Mouse (Mus musculus) small intestine, adult 2 months (tissue): ENCODE results near the gene Atp8b4. TPM values are rescaled to one million over a fixed set of nuclear protein-coding genes. Genes with fewer than 3 reads are reported as not detected.

Experiments
- H3K27ac ChIP-seq: fragments of 200-500 bp; 2 replicates; pipeline ENCODE4 v1.5.1; 2012; ENCODE audit warnings: low read depth, low read length, control low read depth, inconsistent platforms; ENCODE audit not compliant: insufficient read depth
- H3K27me3 ChIP-seq: fragments of 200-500 bp; 2 replicates; pipeline ENCODE4 v1.6.1; 2012; ENCODE audit warnings: mild to moderate bottlenecking, moderate library complexity, low read length, inconsistent platforms; ENCODE audit not compliant: control insufficient read depth, insufficient read depth
- H3K36me3 ChIP-seq: fragments of 200-500 bp; 2 replicates; pipeline ENCODE4 v1.6.1; 2012; ENCODE audit warnings: mild to moderate bottlenecking, low read length, control low read depth, inconsistent platforms; ENCODE audit not compliant: control insufficient read depth, insufficient read depth
- H3K4me1 ChIP-seq: fragments of 200-500 bp; 2 replicates; pipeline ENCODE4 v1.6.1; 2012; ENCODE audit warnings: low read length, inconsistent platforms, mixed read lengths; ENCODE audit not compliant: control insufficient read depth, insufficient read depth, insufficient read length
- H3K4me3 ChIP-seq: fragments of 200-500 bp; 2 replicates; pipeline ENCODE4 v1.5.1; 2012; ENCODE audit warnings: low read depth, mild to moderate bottlenecking, control low read depth, inconsistent platforms, low read length, moderate library complexity
- CTCF ChIP-seq: fragments of 200-500 bp; IDR thresholded peaks from 2 replicates; pipeline ENCODE4 v1.5.1; 2012; ENCODE audit warnings: low read depth, mild to moderate bottlenecking, control low read depth, inconsistent platforms, low read length, moderate library complexity, mixed read lengths; ENCODE audit not compliant: insufficient replicate concordance, insufficient read length; ENCODE audit errors: extremely low read depth
- POLR2A ChIP-seq: fragments of 200-500 bp; IDR thresholded peaks from 2 replicates; pipeline ENCODE4 v1.6.1; 2012; ENCODE audit warnings: low read depth, mild to moderate bottlenecking, control low read depth, inconsistent platforms, low read length, moderate library complexity
- WGBS: fragments of 180-500 bp; shearing (Covaris S2); methylation state at CpG from one replicate; pipeline ENCODE4 v1.1.7; 2018; 5-methylcytosine and 5-hydroxymethylcytosine counted together
- polyA plus RNA-seq: library from polyadenylated mRNA; depleted of rRNA; stranded (reverse); fragments of >200 nt; gene quantifications from 2 replicates; pipeline ENCODE4 v1.2.3, GENCODE M21; 2012

The Atp8b4 gene
- polyA plus RNA-seq, 1 experiment, result 0.09 TPM

DNA sequence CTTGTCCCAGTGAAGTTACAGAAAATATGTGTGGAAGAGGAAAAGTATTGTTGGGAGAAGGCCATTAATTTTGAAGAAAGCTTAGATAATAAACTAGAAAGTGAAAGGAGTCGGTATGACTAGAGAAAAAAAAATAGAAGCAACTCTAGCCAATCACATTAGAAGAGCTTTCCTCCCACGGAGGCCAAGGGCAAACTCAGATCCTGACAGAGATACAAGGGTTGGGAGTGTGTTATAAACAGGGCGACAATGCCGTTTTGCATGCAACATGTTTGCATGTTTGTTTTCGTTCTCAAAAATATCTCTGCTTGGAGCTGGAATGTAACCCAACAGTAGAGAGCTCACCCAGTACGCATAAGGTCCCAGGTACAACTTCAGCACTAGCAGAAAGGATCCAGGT, 17.1 kb downstream of the Atp8b4 start:
- 49% methylated on average over 6 of the region's 6 CpGs for WGBS
- H3K4me3 ChIP-seq, result no peak overlapping the region
- no peaks in the 10 kb centered on the region for H3K27me3 ChIP-seq
- peaks cover 2% of the 10 kb centered on the region; the same call in 1 of the 2 replicates for H3K4me1 ChIP-seq
- no peak for TF ChIP-seq POLR2A
- TF ChIP-seq CTCF, result no peak
- H3K27ac ChIP-seq, result no peak overlapping the region
- no peaks in the 10 kb centered on the region for H3K36me3 ChIP-seq

- Histone ChIP-seq H3K36me3 (no peaks in the 10 kb centered on the region), H3K27ac (no peak overlapping the region), H3K27me3 (no peaks in the 10 kb centered on the region), H3K4me1 (no peaks in the 10 kb centered on the region), H3K4me3 (no peak overlapping the region)
- TF ChIP-seq CTCF, result no peak
- TF ChIP-seq POLR2A, result no peak
- WGBS, result 67% methylated on average over 7 of the region's 7 CpGs
These were observed 22.9 kb downstream of the Atp8b4 start for GRCm38 (mm10) chr2:126477556-126477955.

- no peaks in the 10 kb centered on the region for H3K27me3 ChIP-seq
- no peak overlapping the region for H3K4me3 ChIP-seq
- TF ChIP-seq CTCF, result no peak
- no peak for TF ChIP-seq POLR2A
- no peaks in the 10 kb centered on the region for H3K4me1 ChIP-seq
- 77% methylated on average over 11 of the region's 11 CpGs for WGBS
- no peak overlapping the region for H3K27ac ChIP-seq
- no peaks in the 10 kb centered on the region for H3K36me3 ChIP-seq
These were observed 24.6 kb downstream of the Atp8b4 start for GRCm38 (mm10) chr2:126475681-126476410.

- Histone ChIP-seq H3K4me1 (no peaks in the 10 kb centered on the region), H3K36me3 (no peaks in the 10 kb centered on the region), H3K27ac (no peak overlapping the region), H3K27me3 (no peaks in the 10 kb centered on the region), H3K4me3 (no peak overlapping the region)
- no peak for TF ChIP-seq CTCF
- no peak for TF ChIP-seq POLR2A
- WGBS, result 81% methylated on average over 6 of the region's 6 CpGs
These were observed 26.5 kb downstream of the Atp8b4 start for GRCm38 (mm10) chr2:126474019-126474418.

DNA sequence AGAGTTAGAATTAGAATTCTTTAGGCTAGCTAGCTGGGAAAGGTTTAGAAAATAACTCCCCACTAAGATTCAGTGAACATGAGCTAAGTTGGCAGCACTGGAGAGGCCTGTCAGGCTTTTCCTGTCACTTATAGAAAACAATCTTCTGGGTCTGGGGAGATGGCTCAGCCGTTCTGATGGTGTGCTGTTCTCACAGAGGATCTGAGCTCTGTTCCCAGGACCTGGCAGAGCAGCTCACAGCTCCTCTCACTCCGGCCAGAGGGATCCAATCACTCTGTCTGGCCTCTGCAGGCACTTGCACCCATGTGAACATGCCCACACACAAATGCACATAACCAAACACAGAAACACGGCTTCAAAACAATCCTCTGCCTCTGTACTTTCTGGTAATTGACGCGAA, 27.6 kb downstream of the Atp8b4 start:
- no peak overlapping the region for H3K27ac ChIP-seq
- WGBS, result 69% methylated on average over 5 of the region's 5 CpGs

GRCm38 (mm10) chr2:126467790-126468189, 32.7 kb downstream of the Atp8b4 start:
- TF ChIP-seq CTCF (no peak), POLR2A (no peak)
- 42% methylated on average over 4 of the region's 4 CpGs for WGBS
- no peaks in the 10 kb centered on the region for H3K4me1 ChIP-seq
- H3K27me3 ChIP-seq, result no peaks in the 10 kb centered on the region
- no peak overlapping the region for H3K27ac ChIP-seq
- no peak overlapping the region for H3K4me3 ChIP-seq
- no peaks in the 10 kb centered on the region for H3K36me3 ChIP-seq

More for the DNA sequence above, 27.6 kb downstream of the Atp8b4 start:
- H3K27me3 ChIP-seq, result no peaks in the 10 kb centered on the region
- no peaks in the 10 kb centered on the region for H3K36me3 ChIP-seq
- H3K4me3 ChIP-seq, result no peak overlapping the region
- no peaks in the 10 kb centered on the region for H3K4me1 ChIP-seq
- TF ChIP-seq CTCF, result no peak
- no peak for TF ChIP-seq POLR2A

GRCm38 (mm10) chr2:126466391-126467134, 33.9 kb downstream of the Atp8b4 start:
- H3K36me3 ChIP-seq, result no peaks in the 10 kb centered on the region
- H3K27me3 ChIP-seq, result no peaks in the 10 kb centered on the region
- H3K4me3 ChIP-seq, result no peak overlapping the region
- H3K27ac ChIP-seq, result no peak overlapping the region
- WGBS, result 75% methylated on average over 13 of the region's 13 CpGs
- TF ChIP-seq CTCF, result no peak
- no peak for TF ChIP-seq POLR2A
- no peaks in the 10 kb centered on the region for H3K4me1 ChIP-seq
